Comparison of ENCODE assay signal across 13 mouse cellular contexts in genomic region chr10:77536727-77537126, GRCm38 (mm10). TPM values are rescaled to one million over a fixed set of nuclear protein-coding genes. Genes with fewer than 3 reads are reported as not detected.
DNase-seq lines count a peak whose midpoint lies in the region; ATAC-seq and TF ChIP-seq lines count a peak whose summit lies in the region.
"Had no signal": no experiment of that assay in that cellular context is flagged by ENCODE, and none has a peak within 500 bp of the region (broad histone marks: within the 10 kb centered on the region; RNA-seq: fewer than 3 reads in every experiment).

No protein-coding gene starts in this region.

- no peak for TF ChIP-seq POLR2A in MEL (IDR thresholded peaks at IDR 0.05; ENCODE audit: control insufficient read depth in 1 of 2, insufficient read depth in 1 of 2, low read depth in 1 of 2, low read length in 2 of 2, poor library complexity in 1 of 2)

- TF ChIP-seq RAD21 in MEL (IDR thresholded peaks at IDR 0.05; ENCODE audit: low read depth, low read length), result no peak

- no peak overlapping the region for H3K4me2 ChIP-seq in liver, embryonic 12.5 days
- H3K4me2 ChIP-seq in liver, embryonic 11.5 days, result no peak overlapping the region
- H3K4me2 ChIP-seq in intestine, embryonic 15.5 days (replicated peaks), result no peak overlapping the region
- H3K4me2 ChIP-seq: limb, embryonic 12.5 days had no signal

- H3K27ac ChIP-seq in liver, embryonic 12.5 days, result peak overlapping the region; percentile 54; the same call in 1 of the 2 replicates
- no peak overlapping the region for H3K27ac ChIP-seq in liver, embryonic 11.5 days (ENCODE audit: low read depth, low read length)
- H3K27ac ChIP-seq in MEL (ENCODE audit: control insufficient read depth, low read depth, low read length), result no peak overlapping the region
- H3K27ac ChIP-seq in intestine, embryonic 15.5 days, result no peak overlapping the region
- H3K27ac ChIP-seq: limb, embryonic 12.5 days had no signal

- no peaks in the 10 kb centered on the region for H3K9me3 ChIP-seq in liver, embryonic 12.5 days (replicated peaks)
- no peaks in the 10 kb centered on the region for H3K9me3 ChIP-seq in liver, embryonic 11.5 days (ENCODE audit: control insufficient read depth, low read length)
- no peaks in the 10 kb centered on the region for H3K9me3 ChIP-seq in MEL (replicated peaks; ENCODE audit: insufficient read depth, low read length)
- H3K9me3 ChIP-seq in intestine, embryonic 15.5 days, result no peaks in the 10 kb centered on the region

- H3K36me3 ChIP-seq in liver, embryonic 12.5 days, result no peaks in the 10 kb centered on the region
- no peaks in the 10 kb centered on the region for H3K36me3 ChIP-seq in liver, embryonic 11.5 days (ENCODE audit: control insufficient read depth, insufficient read depth, low read length)
- peaks cover 0 to 10% of the 10 kb centered on the region in 2 experiments; a peak in 2 of 4 replicates for H3K36me3 ChIP-seq in MEL (ENCODE audit: control insufficient read depth in 1 of 2, insufficient read depth in 2 of 2, low read length in 2 of 2)
- no peaks in the 10 kb centered on the region for H3K36me3 ChIP-seq in intestine, embryonic 15.5 days
- H3K36me3 ChIP-seq: limb, embryonic 12.5 days had no signal

- peaks cover 7% of the 10 kb centered on the region for H3K79me2 ChIP-seq in MEL (ENCODE audit: control insufficient read depth, insufficient read depth, low read length, poor library complexity)

- TF ChIP-seq EP300 in MEL (IDR thresholded peaks at IDR 0.05; ENCODE audit: low read depth in 1 of 2, low read length in 2 of 2), result no peak

- 37% methylated on average over 8 of the region's 8 CpGs for WGBS in liver, embryonic 12.5 days (ENCODE audit: insufficient replicate concordance)
- whole genome bisulfite sequencing in liver, embryonic 11.5 days, result 54% methylated on average over 8 of the region's 8 CpGs
- WGBS in intestine, embryonic 15.5 days, result 67% methylated on average over 8 of the region's 8 CpGs

- no peak overlapping the region for H3K4me3 ChIP-seq in liver, embryonic 12.5 days
- no peak overlapping the region for H3K4me3 ChIP-seq in liver, embryonic 11.5 days (ENCODE audit: low read depth, low read length)
- H3K4me3 ChIP-seq in MEL (ENCODE audit: control insufficient read depth in 1 of 2, insufficient read depth in 1 of 2, low read depth in 2 of 2, low read length in 2 of 2), result no peak overlapping the region
- H3K4me3 ChIP-seq in intestine, embryonic 15.5 days (replicated peaks), result no peak overlapping the region
- H3K4me3 ChIP-seq: limb, embryonic 12.5 days had no signal

- TF ChIP-seq CTCF in MEL (IDR thresholded peaks at IDR 0.05 in 2 of 3, conservative IDR thresholded peaks at IDR 0.05 in 1 of 3; ENCODE audit: control insufficient read depth in 1 of 3, insufficient read depth in 1 of 3, low read depth in 2 of 3, low read length in 3 of 3, poor library complexity in 1 of 3, severe bottlenecking in 1 of 3), result no peak

- H3K9ac ChIP-seq in liver, embryonic 12.5 days, result no peak overlapping the region
- no peak overlapping the region for H3K9ac ChIP-seq in liver, embryonic 11.5 days (ENCODE audit: low read depth, low read length)
- no peak overlapping the region for H3K9ac ChIP-seq in MEL (ENCODE audit: control insufficient read depth, low read depth, low read length, poor library complexity, severe bottlenecking)
- H3K9ac ChIP-seq in intestine, embryonic 15.5 days, result no peak overlapping the region
- H3K9ac ChIP-seq: limb, embryonic 12.5 days had no signal

- H3K27me3 ChIP-seq in liver, embryonic 12.5 days (replicated peaks), result no peaks in the 10 kb centered on the region
- no peaks in the 10 kb centered on the region for H3K27me3 ChIP-seq in liver, embryonic 11.5 days (replicated peaks; ENCODE audit: control insufficient read depth, insufficient read depth, low read length)
- no peaks in the 10 kb centered on the region for H3K27me3 ChIP-seq in MEL (ENCODE audit: control insufficient read depth in 1 of 2, insufficient read depth in 2 of 2, low read length in 2 of 2)
- no peaks in the 10 kb centered on the region for H3K27me3 ChIP-seq in intestine, embryonic 15.5 days (replicated peaks)
- H3K27me3 ChIP-seq: limb, embryonic 12.5 days; Patski had no signal

- no peak for ATAC-seq in liver, embryonic 12.5 days
- no peak for ATAC-seq in liver, embryonic 11.5 days (replicated peaks; ENCODE audit: low FRiP score)
- ATAC-seq in intestine, embryonic 15.5 days, result no peak
- ATAC-seq: intestine, postnatal 0 days; Patski had no signal

- DNase-seq in liver, embryonic 11.5 days (ENCODE audit: low spot score), result no peak
- DNase-seq in MEL (ENCODE audit: low read depth, low spot score), result peak; percentile 54
- DNase-seq in induced T-regulatory cell, adult 2 months (ENCODE audit: low read depth), result peak; percentile 83
- DNase-seq in naive thymus-derived CD4-positive, alpha-beta T cell, adult 2 months (ENCODE audit: low read depth), result peak; percentile 78
- DNase-seq in testis, postnatal 14 days (ENCODE audit: low spot score), result no peak
- no peak for DNase-seq in urinary bladder, adult 2 months (ENCODE audit: low spot score)
- DNase-seq: adrenal gland, adult 2 months; heart, adult 18-20 months had no signal

- H3K4me1 ChIP-seq in liver, embryonic 12.5 days, result peaks cover 27% of the 10 kb centered on the region
- peaks cover 3% of the 10 kb centered on the region; the same call in 1 of the 2 replicates for H3K4me1 ChIP-seq in liver, embryonic 11.5 days (replicated peaks; ENCODE audit: control insufficient read depth, insufficient read depth, low read length)
- peaks cover 0 to 14% of the 10 kb centered on the region in 2 experiments; a peak in 3 of 4 replicates for H3K4me1 ChIP-seq in MEL (ENCODE audit: control insufficient read depth in 1 of 2, insufficient read depth in 2 of 2, low read length in 2 of 2)
- H3K4me1 ChIP-seq in intestine, embryonic 15.5 days (replicated peaks), result no peaks in the 10 kb centered on the region
- H3K4me1 ChIP-seq: limb, embryonic 12.5 days had no signal

TF ChIP-seq in MEL, 35 proteins besides CTCF, POLR2A, EP300 and RAD21:
- no peak for TF ChIP-seq USF1 (IDR thresholded peaks at IDR 0.05; ENCODE audit: low read depth, low read length)
- TF ChIP-seq ZMIZ1 (IDR thresholded peaks at IDR 0.05; ENCODE audit: low read depth, low read length), result no peak
- TF ChIP-seq ZC3H11A (IDR thresholded peaks at IDR 0.05; ENCODE audit: low read depth, low read length), result no peak
- TF ChIP-seq JUND (IDR thresholded peaks at IDR 0.05; ENCODE audit: low read depth, low read length), result no peak
- no peak for TF ChIP-seq ZKSCAN1 (IDR thresholded peaks at IDR 0.05; ENCODE audit: low read depth, low read length)
- no peak for TF ChIP-seq SMC3 (IDR thresholded peaks at IDR 0.05; ENCODE audit: low read depth, low read length)
- TF ChIP-seq HCFC1 (IDR thresholded peaks at IDR 0.05; ENCODE audit: low read depth, low read length), result no peak
- no peak for TF ChIP-seq MYC (IDR thresholded peaks at IDR 0.05; ENCODE audit: low read depth, low read length)
- no peak for TF ChIP-seq ETS1 (IDR thresholded peaks at IDR 0.05; ENCODE audit: low read depth, low read length)
- TF ChIP-seq NELFE (IDR thresholded peaks at IDR 0.05; ENCODE audit: low read depth, low read length), result no peak
- no peak for TF ChIP-seq SIN3A (IDR thresholded peaks at IDR 0.05; ENCODE audit: low read length)
- no peak for TF ChIP-seq GATA1 (IDR thresholded peaks at IDR 0.05; ENCODE audit: low read depth, low read length)

RNA-seq across cellular contexts. Expression of gene Itgb2, which starts 6.7 kb away (rescaled TPM):
- 13.5 and 13.9 TPM in 2 replicates for polyA plus RNA-seq in liver, embryonic 12.5 days (2016; fragmentation: Nextera tagmentation; extraction: Ambion mirVana)
- polyA plus RNA-seq in liver, embryonic 11.5 days (2014; fragmentation: Nextera tagmentation; extraction: Ambion mirVana), result 18.6 and 19.1 TPM in 2 replicates
- total RNA-seq in MEL (2012; rRNA removed), result 36.7 and 36.9 TPM in 2 replicates
- polyA plus RNA-seq in MEL (2012; ENCODE audit: insufficient read depth in 1 of 2, insufficient read length in 2 of 2, low read depth in 1 of 2, low replicate concordance in 2 of 2, missing spikeins in 1 of 2), result 10 to 100 TPM in 1 of 2 experiments, not detected in 1; 45.8 TPM
- polyA plus RNA-seq in intestine, embryonic 15.5 days (2015; fragmentation: Nextera tagmentation; extraction: Ambion mirVana), result 3.2 and 3.7 TPM in 2 replicates
- 16.7 and 19.2 TPM in 2 replicates for polyA plus RNA-seq in urinary bladder, adult 2 months (2012; rRNA removed)

RNA-seq across cellular contexts. Expression of gene Fam207a, which starts 21.1 kb away (rescaled TPM):
- polyA plus RNA-seq in liver, embryonic 12.5 days (2016; fragmentation: Nextera tagmentation; extraction: Ambion mirVana), result 32.7 and 33.7 TPM in 2 replicates
- 42.6 and 47.4 TPM in 2 replicates for polyA plus RNA-seq in liver, embryonic 11.5 days (2014; fragmentation: Nextera tagmentation; extraction: Ambion mirVana)
- total RNA-seq in MEL (2012; rRNA removed), result 54.9 and 70.6 TPM in 2 replicates
- polyA plus RNA-seq in MEL (2012; ENCODE audit: insufficient read depth in 1 of 2, insufficient read length in 2 of 2, low read depth in 1 of 2, low replicate concordance in 2 of 2, missing spikeins in 1 of 2), result 10 to 100 TPM in 1 of 2 experiments, not detected in 1; 74.0 TPM
- 39.1 and 40.3 TPM in 2 replicates for polyA plus RNA-seq in intestine, embryonic 15.5 days (2015; fragmentation: Nextera tagmentation; extraction: Ambion mirVana)
- polyA plus RNA-seq in urinary bladder, adult 2 months (2012; rRNA removed), result 55.5 and 59.5 TPM in 2 replicates

RNA-seq across cellular contexts. Expression of gene Pttg1ip, which starts 44.8 kb away (rescaled TPM):
- polyA plus RNA-seq in liver, embryonic 12.5 days (2016; fragmentation: Nextera tagmentation; extraction: Ambion mirVana), result 68.8 and 72.8 TPM in 2 replicates
- 94.0 and 99.7 TPM in 2 replicates for polyA plus RNA-seq in liver, embryonic 11.5 days (2014; fragmentation: Nextera tagmentation; extraction: Ambion mirVana)
- total RNA-seq in MEL (2012; rRNA removed), result 41.1 and 50.4 TPM in 2 replicates
- 10 to 100 TPM in 1 of 2 experiments, not detected in 1; 53.1 TPM for polyA plus RNA-seq in MEL (2012; ENCODE audit: insufficient read depth in 1 of 2, insufficient read length in 2 of 2, low read depth in 1 of 2, low replicate concordance in 2 of 2, missing spikeins in 1 of 2)
- polyA plus RNA-seq in intestine, embryonic 15.5 days (2015; fragmentation: Nextera tagmentation; extraction: Ambion mirVana), result 146 and 156 TPM in 2 replicates
- polyA plus RNA-seq in urinary bladder, adult 2 months (2012; rRNA removed), result 457 and 472 TPM in 2 replicates

Comparison
In these comparisons a context has a peak if more than half of its experiments do, and no peak if none do; other contexts are left out.
1. DNase-seq: peak in MEL (single experiment), induced T-regulatory cell, adult 2 months (single experiment) and naive thymus-derived CD4-positive, alpha-beta T cell, adult 2 months (single experiment); none in liver, embryonic 11.5 days (single experiment), testis, postnatal 14 days (single experiment) and urinary bladder, adult 2 months (single experiment).